Mouse (Mus musculus): ENCODE results near the gene Gm10160. TPM values are rescaled to one million over a fixed set of nuclear protein-coding genes. Genes with fewer than 3 reads are reported as not detected.
A peak's percentile ranks its signal among the peaks of the same experiment; 100 is the strongest.

The Gm10160 gene
- total RNA-seq, 2 experiments from 2014 or later: not detected

- intact Hi-C loops (cut with DNase I): loop anchor here (5.0 kb wide), 2 partner anchors 33 to 92 kb away; partner anchors contain the start of gene Btbd1
- peak in 1 of 2 experiments; percentile 40 for DNase-seq (ENCODE audit: low spot score in 2 of 2)
Observed at GRCm38 (mm10) chr7:81860071-81860470, 4.5 kb upstream of the Gm10160 start.

GRCm38 (mm10) chr7:81858968-81859721 is 3.6 kb upstream of the Gm10160 start, which contains the start of gene Tm6sf1:
Gene Tm6sf1 (plus strand): TSS chr7:81859001.
- intact Hi-C loops (cut with DNase I): no loop called here
- peak in 1 of 2 experiments; percentile 53 for DNase-seq (ENCODE audit: low spot score in 2 of 2)

- intact Hi-C loops (cut with DNase I): no loop called here
- no peak for DNase-seq (ENCODE audit: low spot score in 2 of 2)
Observed at GRCm38 (mm10) chr7:81858236-81858635, 2.6 kb upstream of the Gm10160 start.

GRCm38 (mm10) chr7:81856221-81856620 is 627 bp upstream of the Gm10160 start:
- intact Hi-C loops (cut with DNase I): no loop called here
- no peak for DNase-seq (ENCODE audit: low spot score in 2 of 2)

- intact Hi-C loops (cut with DNase I): no loop called here
- no peak for DNase-seq (ENCODE audit: low spot score in 2 of 2)
Observed at GRCm38 (mm10) chr7:81854568-81855307, 856 bp downstream of the Gm10160 start.

GRCm38 (mm10) chr7:81851706-81852105 is 3.9 kb downstream of the Gm10160 start:
- no peak for DNase-seq (ENCODE audit: low spot score in 2 of 2)
- intact Hi-C loops (cut with DNase I): no loop called here

- no peak for DNase-seq (ENCODE audit: low spot score in 2 of 2)
Observed at GRCm38 (mm10) chr7:81850171-81850570, 5.4 kb downstream of the Gm10160 start.

GRCm38 (mm10) chr7:81849633-81850032 is 6.0 kb downstream of the Gm10160 start:
- intact Hi-C loops (cut with DNase I): no loop called here
- DNase-seq (ENCODE audit: low spot score in 2 of 2): no peak

More at GRCm38 (mm10) chr7:81850171-81850570, 5.4 kb downstream of the Gm10160 start:
- intact Hi-C loops (cut with DNase I): no loop called here

GRCm38 (mm10) chr7:81849214-81849613 is 6.4 kb downstream of the Gm10160 start:
- intact Hi-C loops (cut with DNase I): no loop called here
- DNase-seq (ENCODE audit: low spot score in 2 of 2): no peak

- DNase-seq (ENCODE audit: low spot score in 2 of 2): no peak
- intact Hi-C loops (cut with DNase I): no loop called here
Observed at GRCm38 (mm10) chr7:81847777-81848176, 7.8 kb downstream of the Gm10160 start.

GRCm38 (mm10) chr7:81847010-81847409 is 8.6 kb downstream of the Gm10160 start:
- intact Hi-C loops (cut with DNase I): no loop called here
- no peak for DNase-seq (ENCODE audit: low spot score in 2 of 2)

GRCm38 (mm10) chr7:81846008-81846407 is 9.6 kb downstream of the Gm10160 start:
- intact Hi-C loops (cut with DNase I): no loop called here
- no peak for DNase-seq (ENCODE audit: low spot score in 2 of 2)

GRCm38 (mm10) chr7:81845313-81845712 is 10.3 kb downstream of the Gm10160 start:
- DNase-seq (ENCODE audit: low spot score in 2 of 2): no peak
- intact Hi-C loops (cut with DNase I): no loop called here

GRCm38 (mm10) chr7:81844801-81845200 is 10.8 kb downstream of the Gm10160 start:
- DNase-seq (ENCODE audit: low spot score in 2 of 2): no peak
- intact Hi-C loops (cut with DNase I): no loop called here

- intact Hi-C loops (cut with DNase I): no loop called here
- no peak for DNase-seq (ENCODE audit: low spot score in 2 of 2)
Observed at GRCm38 (mm10) chr7:81843903-81844302, 11.7 kb downstream of the Gm10160 start.

- intact Hi-C loops (cut with DNase I): no loop called here
- DNase-seq (ENCODE audit: low spot score in 2 of 2): no peak
Observed at GRCm38 (mm10) chr7:81842998-81843397, 12.6 kb downstream of the Gm10160 start.

GRCm38 (mm10) chr7:81842141-81842540 is 13.5 kb downstream of the Gm10160 start:
- intact Hi-C loops (cut with DNase I): no loop called here

GRCm38 (mm10) chr7:81841439-81841838 is 14.2 kb downstream of the Gm10160 start:
- DNase-seq (ENCODE audit: low spot score in 2 of 2): no peak
- intact Hi-C loops (cut with DNase I): no loop called here

More at GRCm38 (mm10) chr7:81842141-81842540, 13.5 kb downstream of the Gm10160 start:
- no peak for DNase-seq (ENCODE audit: low spot score in 2 of 2)

- intact Hi-C loops (cut with DNase I): no loop called here
- DNase-seq (ENCODE audit: low spot score in 2 of 2): peak; percentile 50 to 64
Observed at GRCm38 (mm10) chr7:81840661-81841181, 14.9 kb downstream of the Gm10160 start.

GRCm38 (mm10) chr7:81839746-81840145 is 15.8 kb downstream of the Gm10160 start:
- no peak for DNase-seq (ENCODE audit: low spot score in 2 of 2)
- intact Hi-C loops (cut with DNase I): no loop called here

All from left cerebral cortex, postnatal 36 days (tissue).